Mouse (Mus musculus) thymus, adult 2 months (tissue): ENCODE results near the gene AC161166.1.

ENCODE experiments used
- CTCF ChIP-seq: fragments of 200-500 bp; IDR thresholded peaks from 2 replicates; pipeline ENCODE4 v1.5.1; 2012; ENCODE audit warnings: mild to moderate bottlenecking, control low read depth, low read length, moderate library complexity, borderline replicate concordance; ENCODE audit not compliant: control insufficient read depth, poor library complexity, insufficient read depth; ENCODE audit errors: extremely low read depth
- POLR2A ChIP-seq: fragments of 200-500 bp; IDR thresholded peaks from 2 replicates; pipeline ENCODE4 v1.6.1; 2012; ENCODE audit warnings: mild to moderate bottlenecking, low read length, control low read depth, moderate library complexity; ENCODE audit not compliant: control insufficient read depth, poor library complexity, insufficient read depth; ENCODE audit errors: extremely low read depth

GRCm38 (mm10) chr7:24533806-24534205 lies 21.6 kb upstream of the AC161166.1 start:
- TF ChIP-seq POLR2A (no peak), CTCF (no peak)
